Mouse (Mus musculus): ENCODE data around the gene Nab2.

Gene Nab2

GRCm38 (mm10) chr10:127654970-127655579, 13.3 kb downstream of the Nab2 start:
- in situ Hi-C loops (cut with MboI, MseI), result loop anchor here (25.0 kb wide), 1 partner anchor 493 kb away; the partner anchor contains the start of gene B4galnt1

DNA sequence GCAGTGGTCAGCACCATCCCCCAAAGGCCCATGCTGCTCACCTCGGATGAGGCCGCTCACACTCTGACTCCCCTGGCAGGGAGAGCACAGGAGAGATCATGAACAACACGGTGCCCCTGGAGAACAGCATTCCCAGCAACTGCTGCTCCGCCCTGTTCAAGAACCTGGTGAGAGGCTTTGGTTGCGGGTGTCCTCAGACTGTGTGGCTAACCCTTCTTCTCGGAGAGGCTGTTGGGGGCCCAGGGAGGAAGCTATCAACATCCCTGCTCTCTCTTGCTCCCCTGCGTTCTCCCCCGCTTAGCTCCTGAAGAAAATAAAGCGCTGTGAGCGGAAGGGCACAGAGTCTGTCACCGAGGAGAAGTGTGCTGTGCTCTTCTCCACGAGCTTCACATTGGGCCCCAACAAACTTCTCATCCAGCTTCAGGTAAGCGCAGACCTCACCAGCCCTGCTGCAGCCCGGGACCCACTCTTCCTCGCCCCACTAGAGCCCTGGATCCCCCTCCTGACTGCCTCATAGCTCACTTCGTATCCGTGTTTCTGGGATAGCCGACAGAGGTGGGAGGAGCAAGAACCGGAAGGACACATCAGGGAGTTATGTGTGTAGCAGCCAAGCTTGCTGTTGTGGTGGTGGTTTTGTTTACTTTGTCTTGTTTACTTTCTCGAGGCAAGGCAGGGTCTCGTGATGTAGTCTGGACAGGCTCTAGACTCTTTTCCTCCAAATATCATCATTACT, 15.3 kb downstream of the Nab2 start:
- in situ Hi-C loops (cut with MboI, MseI), result loop anchor here (25.0 kb wide), 1 partner anchor 491 kb away; the partner anchor contains the start of gene B4galnt1

GRCm38 (mm10) chr10:127645791-127646190, 22.6 kb downstream of the Nab2 start:
- in situ Hi-C loops (cut with MboI, MseI), result no loop called here

DNA sequence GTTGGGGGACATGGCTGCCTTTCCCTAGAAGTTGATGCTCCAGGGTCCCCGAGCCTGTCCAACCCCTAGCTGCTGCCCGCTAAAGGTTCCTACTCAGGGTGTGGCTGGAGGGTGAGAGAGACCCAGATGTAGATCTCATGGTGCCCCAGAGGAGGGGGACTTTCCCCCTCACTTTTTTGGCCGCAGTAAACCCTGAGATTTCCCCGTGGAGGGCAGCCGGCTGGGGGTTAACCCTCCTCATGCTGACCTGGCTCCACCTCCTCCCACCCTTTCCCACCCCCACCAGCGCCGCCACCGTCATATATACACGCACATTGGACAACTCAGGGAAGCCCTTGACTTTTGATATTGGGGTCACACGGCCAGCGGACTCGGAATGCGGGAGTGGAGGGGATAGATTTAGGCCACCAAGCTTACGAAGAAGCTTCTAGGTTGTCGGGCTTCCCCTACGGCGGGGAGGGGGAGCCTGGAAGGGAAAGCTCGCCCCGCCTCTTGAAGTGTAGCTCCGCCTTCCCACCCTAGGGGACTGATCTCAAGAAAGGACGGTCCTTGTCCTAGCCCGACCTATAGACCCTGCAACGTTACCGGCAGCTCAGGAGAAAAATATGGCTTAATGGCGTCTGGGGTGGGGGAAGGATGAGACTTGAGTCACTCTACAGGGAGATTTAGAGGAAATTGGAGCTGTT, 24.7 kb downstream of the Nab2 start:
- in situ Hi-C loops (cut with MboI, MseI), result loop anchor here (5.0 kb wide), 1 partner anchor 34 kb away; no protein-coding TSS in a partner anchor

- in situ Hi-C loops (cut with MboI, MseI), result loop anchor here (5.0 kb wide), 1 partner anchor 34 kb away; no protein-coding TSS in a partner anchor
These were observed 25.4 kb downstream of the Nab2 start, which contains the start of gene Stat6 for GRCm38 (mm10) chr10:127642772-127643552. Gene Stat6 (plus strand): TSS chr10:127642986.

DNA sequence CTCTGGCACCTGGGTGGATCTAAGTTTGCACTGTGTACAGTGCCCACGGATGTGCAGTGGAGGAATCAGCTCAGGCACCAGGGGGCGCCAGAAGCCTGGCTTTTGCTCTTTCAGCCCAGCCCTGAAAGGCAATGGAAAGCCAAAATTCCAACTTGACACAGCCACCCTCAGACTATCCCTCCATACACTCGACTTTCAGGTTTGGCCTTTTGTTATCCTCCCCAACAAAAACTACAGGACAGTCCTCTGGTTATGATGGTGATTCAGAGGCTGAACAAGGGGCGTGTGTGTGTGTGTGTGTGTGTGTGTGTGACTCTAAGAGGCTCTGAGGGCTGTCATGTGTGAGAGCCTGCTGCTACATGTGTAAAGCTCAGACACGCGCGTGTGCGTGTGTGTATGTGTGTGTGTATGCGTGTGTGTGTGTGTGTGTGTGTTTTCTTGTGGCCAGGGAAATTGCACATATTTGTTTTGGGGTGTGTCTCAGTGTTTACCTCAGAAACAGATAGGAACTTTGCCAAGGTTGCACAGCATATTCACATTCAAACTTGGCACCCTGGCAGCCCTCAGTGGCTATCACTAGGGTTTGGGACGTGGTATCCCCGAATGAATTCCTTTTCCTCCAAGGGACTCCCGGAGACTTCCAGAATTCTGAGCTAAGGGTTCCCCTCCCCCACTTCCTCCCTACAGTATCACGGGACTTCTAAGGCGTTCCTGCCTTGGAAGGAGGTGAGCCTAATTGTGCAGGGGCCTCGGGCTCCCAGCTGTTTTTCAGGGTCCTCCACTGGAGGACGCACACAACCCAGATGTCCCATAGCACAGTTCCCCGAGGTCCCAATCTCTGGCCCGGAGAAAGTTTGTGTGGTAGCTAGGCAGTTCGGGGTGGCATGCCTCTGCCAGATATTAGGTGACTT, 26.3 kb downstream of the Nab2 start:
- in situ Hi-C loops (cut with MboI, MseI), result loop anchor here (5.0 kb wide), 1 partner anchor 35 kb away; no protein-coding TSS in a partner anchor

GRCm38 (mm10) chr10:127640421-127640820, 27.9 kb downstream of the Nab2 start:
- in situ Hi-C loops (cut with MboI, MseI), result loop anchor here (5.0 kb wide), 1 partner anchor 37 kb away; no protein-coding TSS in a partner anchor

DNA sequence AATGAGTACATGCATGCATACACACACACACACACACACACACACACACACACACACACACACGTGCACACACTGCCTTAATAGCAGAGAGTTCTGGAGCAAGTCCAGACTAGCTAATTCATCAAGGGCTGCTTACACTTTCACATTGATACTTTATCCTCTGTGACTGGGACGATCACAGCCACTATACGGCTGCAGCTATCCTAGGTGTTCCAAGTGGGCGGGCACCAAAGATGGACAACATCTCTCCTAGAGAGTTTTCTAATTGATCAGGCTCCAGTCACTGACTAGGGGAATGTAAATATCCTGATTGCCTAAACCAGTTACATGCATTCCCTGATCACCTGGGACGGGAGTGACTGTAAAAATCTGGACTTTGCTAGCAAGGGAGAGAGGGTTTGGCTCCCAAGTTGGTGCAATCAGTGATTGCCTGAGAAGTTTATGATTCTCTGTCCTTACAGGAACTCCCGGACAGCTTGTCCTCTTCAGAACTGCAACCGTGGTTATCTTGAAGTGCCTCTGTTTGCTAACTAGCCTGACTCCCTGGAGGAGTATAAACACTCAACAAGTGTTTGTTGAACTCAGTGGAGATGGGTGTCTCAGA, 35.6 kb downstream of the Nab2 start:
- in situ Hi-C loops (cut with MboI, MseI), result loop anchor here (5.0 to 10.0 kb wide), 2 partner anchors 58 to 100 kb away; no protein-coding TSS in a partner anchor

- in situ Hi-C loops (cut with MboI, MseI), result loop anchor here (5.0 to 10.0 kb wide), 2 partner anchors 57 to 101 kb away; no protein-coding TSS in a partner anchor
These were observed 36.8 kb downstream of the Nab2 start for GRCm38 (mm10) chr10:127631261-127632214.

GRCm38 (mm10) chr10:127626433-127626832, 41.9 kb downstream of the Nab2 start:
- in situ Hi-C loops (cut with MboI, MseI), result no loop called here

DNA sequence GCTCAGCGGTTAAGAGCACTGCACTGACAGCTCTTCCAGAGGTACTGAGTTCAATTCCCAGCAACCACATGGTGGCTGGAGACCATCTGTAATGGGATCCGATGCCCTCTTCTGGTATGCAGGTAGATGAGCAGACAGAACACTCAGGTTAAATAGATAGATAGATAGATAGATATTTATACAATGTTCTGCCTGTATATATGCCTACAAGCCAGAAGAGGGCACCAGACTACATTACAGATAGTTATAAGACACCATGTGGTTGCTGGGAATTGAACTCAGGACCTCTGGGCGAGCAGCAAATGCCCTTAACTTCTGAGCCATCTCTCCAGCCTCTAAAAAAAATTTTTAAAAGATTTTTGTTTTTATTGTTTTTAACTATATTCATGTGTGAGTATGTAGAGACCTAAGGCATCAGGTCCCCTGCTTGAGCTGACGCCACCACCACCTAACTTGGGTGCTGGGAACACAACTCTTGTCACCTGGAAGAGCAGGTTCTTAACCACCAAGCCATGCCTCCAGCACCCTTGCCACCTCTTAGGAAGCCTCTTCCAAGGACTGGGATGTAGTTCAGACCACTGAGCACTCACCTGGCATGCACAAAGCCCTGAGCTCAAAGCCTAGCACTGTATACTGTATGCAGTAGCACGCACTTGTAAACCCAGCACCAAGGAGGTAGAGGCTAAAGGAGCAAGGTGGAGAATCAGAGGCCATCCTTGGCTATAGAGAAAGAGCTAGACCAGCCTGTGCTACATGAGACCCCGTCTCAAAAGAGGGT, 44.7 kb downstream of the Nab2 start:
- in situ Hi-C loops (cut with MboI, MseI), result no loop called here

- in situ Hi-C loops (cut with MboI, MseI), result no loop called here
These were observed 45.7 kb downstream of the Nab2 start for GRCm38 (mm10) chr10:127622661-127623060.

DNA sequence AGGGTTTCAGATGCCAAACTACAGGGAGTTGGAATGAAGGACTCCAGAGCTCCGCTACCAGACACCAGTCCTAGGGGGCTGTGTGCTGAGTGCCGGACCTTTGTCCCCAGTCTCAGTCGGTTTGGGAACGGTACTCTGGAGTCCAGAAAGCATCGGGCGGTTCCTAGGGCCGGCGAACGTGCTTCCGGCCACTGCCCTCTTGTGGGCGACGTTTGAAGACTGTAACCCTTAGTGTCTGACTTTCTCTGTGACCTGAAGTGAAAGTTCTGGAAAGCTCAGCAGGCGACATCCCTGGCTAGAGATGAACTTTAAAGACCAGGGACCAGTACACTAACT, 46.3 kb downstream of the Nab2 start:
- in situ Hi-C loops (cut with MboI, MseI), result no loop called here

- in situ Hi-C loops (cut with MboI, MseI), result no loop called here
These were observed 46.9 kb downstream of the Nab2 start for GRCm38 (mm10) chr10:127621191-127622056.

DNA sequence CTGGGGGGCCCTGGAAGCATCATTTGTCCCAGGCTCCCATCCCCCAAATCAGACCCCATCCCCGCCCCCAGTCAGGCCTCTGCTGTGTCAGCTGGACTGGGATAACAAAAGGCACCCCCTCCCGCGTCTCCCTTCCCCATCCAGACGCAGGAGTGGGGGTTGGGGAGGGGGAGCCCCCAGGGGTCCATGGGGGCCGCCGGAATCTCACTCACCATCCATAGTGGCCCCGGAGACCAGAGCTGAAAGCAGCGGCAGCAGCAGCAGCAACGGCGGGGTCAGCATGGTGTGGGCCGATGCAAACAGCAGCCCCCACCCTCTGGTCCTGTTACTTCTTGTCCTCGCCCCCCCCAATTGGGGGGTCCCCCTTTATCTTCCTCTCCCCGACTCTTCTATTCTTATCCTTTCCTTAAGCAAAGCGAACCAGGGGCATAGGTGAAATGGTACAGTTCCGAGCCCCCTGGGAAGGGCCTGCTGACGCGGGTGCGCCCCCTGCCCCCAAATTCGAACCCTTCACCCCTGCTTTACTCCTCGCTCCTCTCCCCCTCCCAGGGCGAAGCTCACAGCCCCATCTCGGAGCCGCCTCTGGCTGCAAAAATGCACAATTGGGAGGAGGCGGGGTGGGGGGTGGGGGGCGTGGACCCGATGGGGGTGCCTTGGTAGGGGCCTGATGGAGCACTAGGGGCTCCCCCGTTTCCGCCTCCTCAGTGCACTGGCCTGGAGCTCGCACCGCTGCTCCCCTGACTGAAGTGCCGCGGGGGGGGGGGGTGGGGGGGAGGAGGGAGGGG, 47.8 kb downstream of the Nab2 start, which contains the start of gene Lrp1:
Gene Lrp1, minus strand, starts transcription at position 743 of the 785 bp plus-strand sequence.
- in situ Hi-C loops (cut with MboI, MseI), result no loop called here

DNA sequence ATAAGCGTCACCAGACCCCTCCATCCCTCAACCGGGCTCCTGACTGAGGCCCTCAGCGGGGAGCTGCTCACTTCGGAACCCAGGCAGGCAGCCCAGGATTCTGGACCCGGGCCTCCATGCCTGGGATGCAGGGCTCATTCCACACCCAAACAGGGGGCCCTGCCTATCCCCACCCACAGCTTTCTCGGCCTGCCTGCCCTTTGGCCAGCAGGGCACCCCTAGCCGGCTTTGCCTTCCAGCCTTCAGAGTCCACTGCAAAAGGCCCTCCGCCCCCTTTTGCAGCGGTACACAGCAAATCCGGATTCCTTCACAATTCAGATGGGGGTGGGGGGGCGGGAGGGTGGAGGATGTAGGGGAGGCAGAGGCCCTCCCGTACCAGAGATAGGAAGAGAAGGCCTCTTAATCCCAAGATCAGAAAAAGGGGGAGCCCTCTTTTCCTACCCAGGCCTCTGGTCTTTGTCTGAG, 48.4 kb downstream of the Nab2 start:
- in situ Hi-C loops (cut with MboI, MseI), result no loop called here
